Mouse (Mus musculus) spleen, adult 2 months (tissue): ENCODE results near the gene Krt83.

Experiments
- CTCF ChIP-seq: fragments of 200-500 bp; IDR thresholded peaks from 2 replicates; pipeline ENCODE4 v1.5.1; 2011; ENCODE audit warnings: mild to moderate bottlenecking, inconsistent platforms; ENCODE audit not compliant: insufficient read depth, insufficient read length, insufficient replicate concordance; ENCODE audit errors: extremely low read depth
- POLR2A ChIP-seq: fragments of 200-500 bp; IDR thresholded peaks from 2 replicates; pipeline ENCODE4 v1.6.1; 2011; ENCODE audit warnings: low read depth, low read length, inconsistent platforms

GRCm38 (mm10) chr15:101482056-101482455 lies 9.3 kb downstream of the Krt83 start:
- no peak for TF ChIP-seq CTCF
- no peak for TF ChIP-seq POLR2A
